Mouse (Mus musculus) gastrocnemius, postnatal 4 days (tissue): ENCODE measurements around the gene Kif27. TPM values are rescaled to one million over a fixed set of nuclear protein-coding genes. Genes with fewer than 3 reads are reported as not detected.
"Not testable (repeated sequence)": the region's sequence is repeated elsewhere in the genome, so short reads cannot be mapped to it uniquely, and the experiment has no call there.

Experiments
- DNase-seq, 2 experiments: peaks; one replicate each; pipeline ENCODE4 v3.0.0; 2021 to 2022; ENCODE audit warnings: low spot score in 2 of 2, mixed read lengths in 2 of 2
- long read RNA-seq, 2 experiments: library from polyadenylated mRNA; stranded (forward); transcript quantifications; one replicate each; pipeline ENCODE4 v2.0.0; 2021
- total RNA-seq, 2 experiments: library from RNA; stranded (reverse); gene quantifications; 2 replicates each; pipeline ENCODE4 v1.2.3; 2021

Gene Kif27
- total RNA-seq = 1 to 10 TPM in 1 of 2 experiments, under 1 TPM in 1; 0.81 to 1.0 TPM
- long read RNA-seq, experiment 1 = 0 reads
- long read RNA-seq, experiment 2, partial matches to known transcripts = 1 of 3 reads
- long read RNA-seq, experiment 2, other reads (novel, unspliced or antisense) = 2 of 3 reads

DNA sequence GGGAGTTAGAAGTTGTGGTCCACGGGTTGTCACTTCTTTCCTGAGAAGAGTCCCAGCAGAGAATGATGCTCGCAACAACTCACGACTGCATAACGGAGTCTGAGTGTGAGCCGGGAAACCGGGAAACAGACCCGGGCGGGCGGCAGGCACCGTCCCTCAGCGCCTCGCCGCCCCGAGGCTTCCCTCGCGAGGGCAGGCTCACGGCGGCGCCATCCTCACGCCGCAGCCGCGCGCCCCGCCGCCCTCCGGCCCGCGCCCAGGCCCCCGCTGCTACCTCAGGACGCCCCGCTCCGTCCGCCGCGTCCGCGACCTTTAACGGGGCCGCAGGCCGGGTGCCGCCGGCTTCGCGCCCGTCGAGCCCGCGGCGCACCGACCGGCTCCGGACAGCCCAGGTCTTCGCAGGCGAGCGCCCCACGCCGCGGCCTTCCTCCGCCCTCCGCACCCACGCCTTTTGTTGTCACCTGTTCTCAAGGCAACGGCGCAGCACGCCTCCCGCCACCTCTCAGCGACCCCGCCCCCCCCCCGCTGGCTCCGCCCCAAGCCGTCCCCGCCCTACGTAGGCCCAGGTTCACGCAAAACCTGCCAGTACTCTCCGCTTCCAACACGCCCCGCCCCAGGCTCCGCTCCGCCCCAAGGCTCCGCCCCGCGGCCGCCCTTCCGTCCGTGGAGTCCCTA lies at the start of gene Kif27:
Gene Kif27 (minus strand): TSS at position 494 of the 675 bp plus-strand sequence.
- DNase-seq = peak; percentile 59 to 77

DNA sequence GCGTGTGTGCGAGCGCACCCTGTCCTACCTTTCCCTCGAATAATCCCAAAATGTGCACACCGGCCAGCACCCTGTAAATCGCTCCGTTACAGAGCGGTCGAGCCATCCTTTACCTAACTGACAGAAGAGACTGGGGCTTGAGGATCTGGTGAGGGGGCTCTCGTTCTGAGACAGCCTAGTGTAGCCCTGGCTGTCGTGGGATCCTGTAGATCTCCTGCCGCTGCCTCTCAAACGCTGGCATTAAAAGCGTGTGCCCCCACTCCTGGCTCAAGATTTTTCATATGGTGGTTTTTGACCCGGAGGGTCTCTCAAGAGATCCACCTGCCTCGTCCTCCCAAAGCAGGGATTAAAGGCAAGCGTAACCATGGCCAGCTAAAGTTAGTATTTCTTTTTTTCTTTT lies 44.3 kb upstream of the Kif27 start, which contains the start of gene Hnrnpk:
Gene Hnrnpk (minus strand): TSS at position 101 of the 400 bp plus-strand sequence.
- not testable (repeated sequence) for DNase-seq

DNA sequence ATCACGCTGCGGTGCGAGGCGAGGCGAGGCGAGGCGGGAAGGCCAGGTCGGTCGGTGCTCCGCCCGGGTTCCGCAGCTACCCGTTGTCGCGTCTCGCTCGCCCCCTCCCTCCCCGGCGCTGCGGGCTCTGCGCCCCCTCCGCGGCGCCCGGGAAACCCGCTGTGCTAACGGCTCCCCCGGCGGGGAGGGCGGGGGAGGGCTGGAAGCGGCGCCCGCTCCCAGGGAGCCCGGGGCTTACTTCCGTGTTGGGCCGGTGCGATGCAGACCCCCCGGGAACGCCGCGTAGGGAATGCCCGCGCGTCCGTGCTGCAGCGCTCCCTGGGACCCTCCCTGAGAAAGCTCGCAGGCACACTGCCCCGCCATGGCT lies 43.8 kb upstream of the Kif27 start:
- no peak for DNase-seq

DNA sequence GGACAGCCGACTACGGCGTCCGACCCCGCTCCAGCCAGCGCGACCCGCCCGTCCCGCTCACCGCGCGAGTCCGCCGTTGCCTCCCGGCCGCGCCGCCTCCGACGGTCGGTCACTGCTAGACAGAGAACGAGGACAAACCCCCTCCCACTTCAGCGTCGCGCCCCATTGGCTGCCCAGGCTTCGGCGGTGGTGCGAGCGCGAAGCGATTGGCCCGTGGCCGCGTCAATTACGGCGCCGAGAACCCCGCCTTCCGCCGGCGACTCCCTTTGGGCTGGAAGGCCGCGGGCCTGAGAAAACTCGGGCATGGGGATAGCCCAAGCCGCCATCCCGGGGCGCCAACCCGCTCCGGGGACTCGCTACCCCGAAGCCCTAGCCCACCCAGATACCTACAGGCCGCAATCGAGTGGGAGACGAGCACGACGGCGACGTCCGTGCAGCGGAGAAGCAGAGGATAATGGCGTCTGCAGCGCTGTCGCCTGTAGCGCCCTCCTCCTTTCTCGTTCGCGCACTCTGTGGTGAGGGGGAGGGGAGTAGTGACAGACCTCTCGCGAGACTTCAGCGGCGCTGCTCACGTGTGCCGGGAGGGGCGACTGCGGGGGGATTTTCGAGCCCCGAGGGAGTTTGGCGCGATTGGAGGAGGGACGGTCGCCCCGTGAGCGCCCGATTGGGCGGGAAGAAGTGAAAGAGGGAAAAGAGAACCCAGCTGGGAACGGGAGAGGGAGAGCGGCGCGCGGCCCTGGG lies 43.3 kb upstream of the Kif27 start, which contains the start of gene Rmi1:
Gene Rmi1 (plus strand): TSS at position 246 of the 741 bp plus-strand sequence.
- peak; percentile 96 to 99 for DNase-seq

DNA sequence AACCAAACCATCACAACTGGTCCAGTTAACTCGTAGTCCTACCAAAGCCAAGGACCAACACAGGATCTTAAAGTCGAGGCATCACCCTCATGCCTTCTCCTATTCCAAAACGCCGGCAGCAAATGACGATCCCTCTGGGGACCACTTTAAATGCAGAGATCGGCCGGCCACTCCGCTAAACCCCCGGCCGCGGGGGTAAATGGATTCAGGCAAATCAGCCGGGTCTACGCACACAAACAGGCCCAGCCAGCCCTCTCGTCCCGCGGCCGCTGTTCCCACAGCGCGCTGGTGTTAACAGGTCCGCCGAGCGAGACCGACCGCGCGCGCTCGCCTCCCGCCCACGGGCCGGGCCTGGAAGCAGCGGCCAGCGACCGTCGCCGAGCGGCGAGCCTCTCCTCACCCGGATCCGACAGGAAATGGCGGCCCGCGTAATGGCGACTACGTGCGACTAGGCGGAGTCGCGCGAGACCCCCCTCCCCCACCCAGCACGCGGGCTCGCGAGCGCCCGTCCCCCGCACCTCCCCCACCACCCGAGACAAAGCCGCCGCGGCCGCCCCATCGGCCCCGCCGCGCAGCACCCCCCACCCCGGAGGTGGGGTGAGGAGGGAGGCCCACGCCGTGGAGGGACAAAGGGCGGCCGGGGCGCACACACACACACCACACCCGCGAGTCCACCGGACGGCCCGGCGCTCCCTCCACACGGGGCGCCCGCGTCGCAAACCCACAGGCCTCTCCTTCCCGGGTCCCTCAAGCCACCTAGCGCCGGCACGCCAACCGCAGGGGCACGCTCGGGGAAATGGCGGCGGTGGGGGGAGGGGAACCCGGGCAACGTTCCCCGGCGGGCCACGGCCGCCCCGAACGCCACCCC lies 42.4 kb upstream of the Kif27 start:
- DNase-seq = peak; percentile 73 to 83

DNA sequence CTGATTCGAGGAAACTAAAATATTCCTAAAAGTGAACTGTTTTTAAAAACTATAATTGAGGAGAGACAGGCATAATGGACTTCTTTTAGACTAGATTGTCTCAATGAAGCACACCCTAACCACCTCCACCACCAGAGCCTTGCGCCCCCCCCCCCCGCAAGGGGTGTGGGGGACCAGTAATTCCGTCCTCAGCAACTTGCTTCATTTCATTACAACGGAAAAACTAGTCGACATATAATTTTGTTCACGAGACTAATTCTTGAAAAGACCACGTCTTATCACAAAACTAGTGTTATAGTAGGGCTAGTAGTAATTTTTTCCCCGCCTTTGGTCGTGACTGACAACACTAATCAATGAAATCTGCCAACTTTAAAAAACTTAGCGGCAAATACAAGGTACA lies 41.7 kb upstream of the Kif27 start:
- DNase-seq = no peak

DNA sequence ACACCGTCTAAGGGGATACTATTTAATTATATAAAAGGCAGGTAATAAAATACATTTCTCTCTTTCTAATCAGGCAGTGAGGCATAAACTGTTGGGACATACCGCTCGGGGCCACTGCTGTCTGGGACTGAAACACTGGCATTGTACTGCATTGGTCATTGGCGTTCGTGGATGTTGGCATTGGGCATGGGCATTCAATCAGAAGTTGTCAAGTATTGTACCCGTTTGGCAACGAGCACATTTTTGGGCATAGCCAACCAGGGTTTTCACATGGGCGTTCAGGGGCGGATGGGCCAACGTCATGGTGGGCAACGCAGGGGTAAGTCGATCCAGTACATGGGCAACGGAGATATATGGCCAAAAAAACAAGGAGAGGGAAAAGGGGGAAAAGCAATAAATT lies 38.7 kb upstream of the Kif27 start:
- DNase-seq = no peak

DNA sequence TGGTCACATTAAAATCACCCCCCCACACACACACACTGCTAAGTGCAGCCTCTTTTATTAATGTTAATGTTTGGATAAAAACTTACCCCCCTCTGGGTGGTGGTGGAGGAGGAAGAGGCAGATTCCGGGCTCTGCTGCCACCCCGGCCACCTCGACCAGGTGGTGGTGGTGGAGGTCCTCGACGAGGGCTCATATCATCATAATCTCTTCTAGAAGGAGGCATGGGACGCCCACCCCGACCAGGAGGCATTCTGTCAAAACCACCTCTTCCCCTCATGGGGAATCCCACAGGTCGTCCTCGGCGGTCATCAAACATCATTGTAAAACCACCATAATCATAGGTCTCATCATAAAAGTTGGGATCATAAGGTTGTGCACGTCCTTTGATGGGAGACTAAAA lies 35.5 kb upstream of the Kif27 start:
- DNase-seq = not testable (repeated sequence)

DNA sequence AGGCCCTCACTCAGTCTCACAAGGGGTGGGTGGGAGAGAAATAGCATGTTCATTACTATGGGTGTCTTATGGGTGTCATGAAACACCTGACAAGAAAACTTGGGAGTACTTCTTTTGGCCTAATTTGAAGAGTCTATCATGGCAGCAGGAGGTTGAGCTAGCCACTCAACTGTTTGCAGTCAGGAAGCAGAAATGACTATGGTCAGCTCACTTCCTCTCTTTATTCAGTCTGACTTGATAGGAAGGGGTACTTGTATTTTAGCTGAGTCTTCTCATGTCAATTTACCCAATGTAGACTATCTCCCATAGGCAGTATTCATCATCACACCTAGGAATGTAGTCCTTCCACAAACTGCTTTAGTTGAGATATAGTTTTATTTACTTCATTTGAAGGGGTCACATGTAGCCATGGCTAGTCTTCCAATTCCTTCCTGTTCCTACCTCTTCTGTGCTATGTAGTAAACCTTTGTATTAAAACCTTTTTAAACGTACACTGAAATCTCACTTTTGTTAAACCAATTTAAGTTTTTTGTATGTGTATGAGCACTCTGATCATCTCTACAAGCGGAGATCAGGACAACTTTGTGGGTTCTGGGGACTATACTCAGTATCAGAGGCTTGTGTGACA lies 30.5 kb upstream of the Kif27 start:
- DNase-seq = no peak

DNA sequence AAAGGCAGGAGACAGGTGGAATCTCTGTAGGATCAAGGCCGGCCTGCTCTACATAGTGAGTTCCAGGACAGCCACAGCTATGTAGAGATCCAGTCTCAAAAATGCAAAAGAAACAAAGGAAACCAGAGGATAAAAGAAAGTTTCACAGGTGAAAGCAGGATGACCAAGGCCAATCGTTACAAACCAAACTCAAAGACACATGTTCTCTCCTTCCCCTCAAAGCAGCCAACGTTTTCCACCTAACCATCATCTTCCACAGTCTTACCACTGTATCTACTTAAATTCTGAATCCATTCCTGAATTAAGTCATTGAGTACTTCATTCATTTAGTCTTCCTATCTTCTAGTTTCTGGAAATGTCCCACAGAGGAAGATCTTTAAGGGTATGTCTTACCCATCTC lies 29.5 kb upstream of the Kif27 start:
- no peak for DNase-seq

DNA sequence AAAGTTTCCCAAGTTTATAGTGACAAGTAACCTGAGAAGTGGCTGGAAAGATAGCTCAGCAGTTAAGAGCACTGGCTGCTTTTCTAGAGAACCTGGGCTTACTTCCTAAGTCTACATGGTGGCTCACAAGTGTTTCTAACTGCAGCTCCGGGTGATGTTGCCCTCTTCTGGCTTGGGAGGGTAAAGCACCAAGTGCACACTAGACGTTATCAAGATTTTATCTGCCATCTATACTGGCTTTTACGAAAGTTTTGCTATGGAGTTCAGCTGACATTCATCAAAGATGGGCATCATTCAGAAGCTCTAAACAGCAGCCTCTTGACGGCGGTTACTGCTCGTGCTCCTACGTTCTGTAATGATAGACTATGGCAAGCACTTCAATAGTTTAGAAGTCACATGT lies 29.0 kb upstream of the Kif27 start:
- DNase-seq = peak in 1 of 2 experiments; percentile 68

DNA sequence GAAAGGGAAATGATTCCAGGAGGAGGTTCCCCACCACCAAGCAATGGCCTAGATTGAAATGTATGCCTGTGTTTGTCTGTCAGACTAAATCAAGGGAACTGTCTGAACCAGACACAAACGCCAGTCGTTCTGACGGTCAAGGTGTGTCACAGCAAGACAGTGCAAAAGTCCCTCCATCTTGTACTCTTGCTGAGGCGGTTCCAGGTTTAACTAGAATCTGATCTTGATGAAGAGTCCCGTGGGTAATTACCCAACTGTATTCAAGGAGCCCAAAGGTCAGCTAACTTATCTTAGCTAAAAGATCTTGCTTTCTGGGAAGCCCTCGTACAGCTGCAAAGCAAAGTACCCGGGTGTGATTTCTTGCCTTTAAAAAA lies 26.6 kb upstream of the Kif27 start:
- no peak for DNase-seq

DNA sequence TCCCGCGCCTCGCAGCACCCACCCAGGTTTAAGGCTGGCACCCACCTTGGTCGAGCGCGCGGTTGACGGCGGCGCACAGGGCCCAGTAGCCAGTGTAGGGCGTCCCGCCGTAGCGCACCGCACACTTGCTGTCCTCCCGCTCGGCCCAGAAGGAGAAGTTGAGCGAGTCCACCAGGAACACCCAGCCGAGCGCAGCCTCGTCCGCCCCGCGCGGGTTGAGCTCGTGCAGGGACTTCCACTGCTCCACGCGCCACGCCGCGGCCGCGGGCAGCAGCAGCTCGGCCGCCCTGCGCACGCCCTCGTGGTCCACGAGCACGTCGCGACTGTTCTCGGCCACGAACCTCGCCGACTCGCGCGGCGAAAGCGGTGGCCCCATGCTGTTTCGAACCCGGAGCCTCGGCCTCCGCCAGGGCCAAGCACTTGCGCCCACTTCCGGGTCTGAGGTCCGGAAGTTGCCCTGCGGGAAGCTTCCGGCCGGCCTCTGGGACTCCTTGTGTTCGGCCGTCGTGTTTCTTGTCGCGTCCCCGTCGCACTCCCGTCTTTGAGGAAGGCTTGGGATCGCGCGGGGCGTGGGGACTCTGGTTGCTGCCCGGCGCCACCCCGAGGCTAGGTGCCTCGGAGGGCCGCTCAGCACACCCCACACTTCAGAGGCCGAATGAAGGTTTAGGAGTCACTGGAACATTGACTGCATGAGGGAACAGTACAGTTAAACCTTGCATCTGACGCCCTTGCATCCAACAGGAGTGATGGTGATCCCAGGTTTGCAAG lies 26.0 kb upstream of the Kif27 start, which contains the start of gene 2210016F16Rik:
Gene 2210016F16Rik (minus strand): TSS at position 447 of the 768 bp plus-strand sequence.
- peak; percentile 47 to 74 for DNase-seq

DNA sequence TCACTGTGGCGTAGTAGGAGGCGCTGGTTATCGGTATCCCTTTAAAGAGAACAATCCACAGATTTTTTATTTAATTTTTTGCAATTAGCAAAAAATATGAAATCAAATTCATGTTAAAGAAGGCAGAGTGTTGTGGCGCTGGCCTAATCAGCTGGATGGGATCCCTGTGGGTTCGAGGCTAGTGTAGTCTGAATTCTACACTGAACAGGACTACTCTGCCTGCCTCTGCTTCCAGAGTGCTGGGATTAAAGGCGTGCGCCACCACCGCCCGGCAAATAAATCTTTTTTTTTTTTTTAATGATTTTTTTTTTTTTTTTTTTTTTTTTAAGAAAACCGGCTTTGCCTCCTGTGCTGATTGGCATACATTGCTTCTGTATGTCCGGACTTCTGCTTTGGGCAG lies 25.4 kb upstream of the Kif27 start:
- no peak for DNase-seq

DNA sequence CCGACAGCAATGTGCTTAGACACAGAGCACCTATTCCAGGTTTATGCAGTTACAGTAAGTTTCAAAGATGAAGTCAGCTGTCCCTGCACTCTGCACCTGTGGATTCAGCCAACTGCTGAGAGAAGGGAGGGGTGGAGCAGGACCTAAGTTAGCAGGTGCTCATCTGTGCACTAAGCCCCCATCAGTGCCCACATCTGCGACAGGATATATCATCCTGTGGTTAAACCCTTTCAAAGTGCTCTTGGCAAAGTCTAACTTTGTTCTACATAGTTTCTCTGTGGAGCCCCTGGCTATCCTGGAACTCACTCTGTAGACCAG lies 14.2 kb upstream of the Kif27 start:
- DNase-seq = no peak

DNA sequence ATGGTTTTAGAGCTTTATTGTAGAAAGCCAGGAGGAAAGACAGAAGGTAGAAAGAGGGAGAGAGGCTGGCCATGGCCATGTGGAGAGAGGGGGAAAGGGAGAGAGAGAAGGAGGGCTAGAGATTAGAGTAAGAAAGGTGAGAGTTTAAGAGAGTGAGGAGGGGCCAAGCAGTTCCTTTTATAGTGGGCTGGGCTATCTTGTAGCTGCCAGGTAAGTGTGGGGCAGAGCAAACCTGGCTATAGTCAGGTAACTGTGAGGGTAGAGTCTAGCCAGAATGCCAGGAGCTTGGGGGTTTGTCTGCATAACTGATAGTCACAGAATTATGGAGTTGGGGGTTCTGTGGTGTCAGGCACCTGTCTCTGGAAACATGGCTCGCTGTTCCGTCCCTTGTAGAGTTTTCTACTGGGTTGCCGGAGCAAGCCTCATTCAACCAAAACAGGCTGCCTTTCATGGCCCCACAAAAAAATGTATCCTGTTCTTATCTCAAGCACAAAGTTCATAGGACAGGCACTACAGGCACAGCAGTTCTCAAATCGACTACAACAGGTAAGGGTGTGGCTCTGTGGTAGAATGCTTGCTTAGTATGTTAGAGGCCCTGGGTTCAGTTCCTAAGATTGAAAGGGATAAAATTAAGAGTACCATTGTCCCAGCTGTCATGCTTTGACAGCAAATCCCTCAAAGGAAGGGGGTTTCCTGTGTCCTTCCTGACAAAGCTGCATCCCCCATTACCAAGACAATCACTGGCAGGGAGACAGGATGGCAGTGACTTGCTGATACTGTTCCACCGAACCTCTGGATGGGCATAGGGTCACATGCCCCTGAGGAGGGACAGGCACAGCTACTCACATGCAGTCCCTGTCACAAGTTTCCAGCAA lies 13.6 kb upstream of the Kif27 start:
- DNase-seq = no peak

DNA sequence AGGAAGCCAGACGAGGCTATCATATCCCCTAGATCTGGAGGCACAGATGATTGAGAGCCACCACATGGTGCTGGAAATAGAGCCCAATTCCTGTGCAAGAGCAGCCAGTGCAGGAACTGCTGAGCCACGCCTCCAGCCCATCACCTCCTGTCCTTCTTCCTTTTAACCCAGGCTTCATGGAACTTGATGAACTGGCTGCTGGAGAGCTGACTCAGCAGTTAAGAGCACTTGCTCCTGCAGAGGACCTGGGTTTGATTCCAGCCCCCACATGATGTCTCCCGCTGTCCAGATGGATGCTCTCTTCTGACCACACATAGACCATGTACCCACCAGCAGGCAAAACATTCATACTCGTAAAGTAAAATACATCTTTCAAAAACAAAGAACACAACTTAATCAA lies 9.9 kb upstream of the Kif27 start:
- no peak for DNase-seq

DNA sequence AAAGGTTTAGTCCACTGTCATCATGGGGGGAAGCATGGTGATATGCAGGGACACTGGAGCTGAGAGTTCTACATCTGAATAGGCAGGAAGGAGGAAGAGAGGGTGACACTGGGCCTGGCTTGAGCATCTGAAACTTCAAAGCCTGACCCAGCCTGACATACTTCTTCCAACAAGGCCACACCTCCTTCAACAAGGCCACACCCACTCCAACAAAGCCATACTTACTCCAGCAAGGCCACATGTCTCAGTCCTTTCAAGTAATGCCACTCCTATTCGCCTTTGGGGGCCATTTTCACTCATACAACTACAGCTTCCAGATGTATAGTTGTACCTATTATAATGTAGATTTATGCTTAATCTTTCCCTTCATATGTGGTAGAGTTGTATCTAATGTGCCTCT lies 8.7 kb upstream of the Kif27 start:
- DNase-seq = no peak

DNA sequence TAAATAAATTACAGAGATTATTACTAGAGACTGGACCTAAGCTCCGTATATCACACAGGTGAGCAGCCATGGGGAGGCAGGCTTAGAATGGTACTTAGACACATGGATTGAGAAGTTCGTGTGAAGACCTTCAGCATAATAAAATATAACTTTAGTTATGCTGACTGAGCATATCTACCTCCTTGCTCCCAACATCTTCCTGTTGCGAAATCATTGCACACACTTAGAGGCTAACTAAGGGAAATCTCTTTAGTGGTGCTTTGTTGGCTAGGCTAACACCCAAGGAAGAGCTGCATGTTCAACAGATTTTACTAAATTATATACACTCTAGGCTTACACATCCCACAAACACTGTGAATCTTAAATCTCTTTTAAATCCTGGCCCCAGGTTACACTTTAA lies 7.5 kb upstream of the Kif27 start:
- DNase-seq = no peak
